Mouse (Mus musculus) heart, adult 8-10 months (tissue): ENCODE results near the gene 4930404N11Rik. TPM values are rescaled to one million over a fixed set of nuclear protein-coding genes. Genes with fewer than 3 reads are reported as not detected.
A peak's percentile ranks its signal among the peaks of the same experiment; 100 is the strongest.

ENCODE experiments used
- DNase-seq: peaks from one replicate; pipeline ENCODE4 v3.0.0; 2022; ENCODE audit warnings: low spot score
- total RNA-seq, 4 experiments: library from RNA; stranded (reverse); gene quantifications; 2 replicates each; pipeline ENCODE4 v1.2.4; 2022

Gene 4930404N11Rik
- total RNA-seq: under 1 TPM in 2 of 4 experiments, not detected in 2; 0.29 to 0.66 TPM

DNA sequence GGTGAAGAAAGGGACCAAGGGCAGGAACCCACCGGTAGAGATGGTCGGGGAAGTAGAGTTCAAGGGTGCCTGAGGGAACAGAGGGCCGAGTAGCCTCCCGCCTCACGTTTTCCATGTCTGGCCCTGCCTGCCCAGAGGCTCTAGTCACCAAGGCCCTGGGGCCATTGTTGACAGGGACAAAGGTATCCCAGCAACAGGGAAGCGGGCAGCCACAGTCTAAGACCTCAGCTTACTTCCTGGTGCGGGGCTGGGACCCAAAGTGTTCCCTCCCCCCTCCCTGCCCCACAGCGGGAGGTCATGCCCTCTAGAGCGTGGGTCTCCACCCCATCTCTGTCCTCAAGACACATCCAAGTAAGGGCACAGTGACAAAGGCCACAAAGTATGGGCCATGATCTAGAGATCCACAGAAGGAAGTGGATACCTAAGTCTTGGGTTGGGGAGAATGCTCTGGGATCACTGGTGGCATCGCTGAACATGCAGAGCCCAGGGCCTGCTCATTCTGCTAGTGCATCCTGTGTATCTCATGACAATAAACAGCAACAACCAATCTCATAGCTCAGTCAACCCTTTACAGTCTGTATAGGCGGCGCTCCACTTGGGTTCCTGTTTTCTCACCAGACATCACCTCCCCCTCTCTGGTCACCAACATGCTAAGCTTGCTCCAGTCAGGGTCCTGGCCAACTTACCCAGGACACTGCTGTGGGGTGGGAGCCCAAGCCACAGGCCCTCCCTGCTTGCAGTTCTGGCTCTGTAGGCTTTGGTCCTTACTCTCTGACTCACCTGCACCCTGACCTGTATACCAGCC lies at the start of gene 4930404N11Rik:
Gene 4930404N11Rik (minus strand): TSS at position 145 of the 805 bp plus-strand sequence.
- no peak for DNase-seq

DNA sequence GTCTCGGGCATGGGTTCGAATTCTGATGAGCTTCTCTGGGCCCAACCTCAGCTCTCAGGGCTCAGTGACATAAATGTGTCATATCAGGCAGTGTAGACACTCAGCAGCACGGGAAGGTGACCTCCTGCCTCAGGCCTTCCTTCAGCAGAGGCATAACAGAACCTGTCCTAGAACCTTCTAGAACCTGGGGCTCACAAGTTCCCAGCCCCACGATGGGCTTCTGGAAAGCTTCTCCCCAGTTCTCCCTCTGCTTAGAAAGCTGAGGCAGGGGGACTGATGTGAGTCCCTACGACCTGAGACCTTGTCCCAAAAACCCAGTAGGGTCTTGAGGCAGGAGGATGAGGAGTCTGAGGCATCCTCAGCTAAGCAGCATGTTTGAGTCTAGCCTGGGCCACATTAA lies 49.5 kb upstream of the 4930404N11Rik start:
- DNase-seq: no peak

DNA sequence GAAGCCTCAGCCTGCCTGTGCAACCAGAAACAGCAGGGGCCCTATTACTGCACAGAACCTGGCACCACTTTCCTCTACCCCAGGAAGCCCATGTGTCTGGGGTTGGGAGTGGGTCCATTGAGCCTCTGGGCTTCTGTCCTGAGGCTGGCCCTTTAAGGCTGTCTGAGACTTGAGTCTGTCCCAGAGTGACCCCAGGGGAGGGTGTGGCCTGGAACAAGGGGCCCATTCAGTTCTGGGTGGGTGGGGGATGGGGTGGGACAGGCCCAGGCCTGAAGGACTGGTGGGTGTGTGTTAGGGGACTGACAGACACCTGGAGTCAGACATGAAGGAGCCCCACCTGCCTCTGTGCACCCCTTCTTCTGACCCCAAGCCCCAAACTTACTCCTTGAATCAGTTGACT lies 49.1 kb upstream of the 4930404N11Rik start:
- DNase-seq: no peak

DNA sequence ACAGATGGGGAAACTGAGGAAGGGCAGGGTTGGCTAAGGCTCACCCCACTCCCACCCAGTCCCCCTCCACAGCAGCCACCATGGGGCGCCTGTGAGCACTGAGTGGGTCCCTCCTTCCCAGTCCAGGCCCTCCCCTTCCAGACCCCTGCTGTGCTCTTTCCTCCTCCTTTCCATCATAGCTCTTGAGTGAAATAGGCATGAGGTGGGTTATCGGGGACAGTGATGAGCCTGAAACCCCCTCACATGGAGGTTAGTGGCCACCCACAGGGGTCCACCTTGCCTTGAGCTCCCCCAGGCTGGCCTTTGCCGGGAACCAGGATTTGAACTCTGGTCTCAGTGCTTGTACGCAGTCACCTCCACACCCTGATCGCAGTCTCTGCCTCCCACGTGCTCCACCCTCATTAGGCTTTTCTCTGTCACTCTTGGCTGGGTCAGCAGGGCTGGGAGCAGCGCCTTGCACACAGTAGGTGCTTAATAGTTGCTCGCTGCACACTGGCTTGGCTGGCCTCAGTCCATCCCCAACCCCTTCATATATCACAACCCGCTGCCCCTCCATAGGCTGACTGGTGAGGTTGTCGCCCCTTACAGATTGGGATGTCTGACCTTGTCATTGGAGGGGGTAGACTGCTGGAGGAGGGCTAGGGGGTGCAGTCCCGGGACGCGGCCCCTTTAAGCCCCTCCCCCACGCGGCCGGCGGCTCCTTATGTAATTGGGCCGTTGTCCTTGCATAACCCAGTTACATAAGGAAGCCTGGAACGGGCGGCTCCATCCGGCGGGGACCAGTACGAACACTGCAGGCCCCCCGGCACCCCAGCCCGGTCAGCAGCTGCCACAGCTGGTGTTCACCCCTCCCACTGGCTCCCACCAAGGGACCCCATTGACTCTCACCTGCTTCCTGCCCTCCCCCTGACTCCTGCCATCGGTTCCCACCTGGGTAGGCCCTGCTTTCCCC lies 48.0 kb upstream of the 4930404N11Rik start:
- DNase-seq: peak; percentile 92

DNA sequence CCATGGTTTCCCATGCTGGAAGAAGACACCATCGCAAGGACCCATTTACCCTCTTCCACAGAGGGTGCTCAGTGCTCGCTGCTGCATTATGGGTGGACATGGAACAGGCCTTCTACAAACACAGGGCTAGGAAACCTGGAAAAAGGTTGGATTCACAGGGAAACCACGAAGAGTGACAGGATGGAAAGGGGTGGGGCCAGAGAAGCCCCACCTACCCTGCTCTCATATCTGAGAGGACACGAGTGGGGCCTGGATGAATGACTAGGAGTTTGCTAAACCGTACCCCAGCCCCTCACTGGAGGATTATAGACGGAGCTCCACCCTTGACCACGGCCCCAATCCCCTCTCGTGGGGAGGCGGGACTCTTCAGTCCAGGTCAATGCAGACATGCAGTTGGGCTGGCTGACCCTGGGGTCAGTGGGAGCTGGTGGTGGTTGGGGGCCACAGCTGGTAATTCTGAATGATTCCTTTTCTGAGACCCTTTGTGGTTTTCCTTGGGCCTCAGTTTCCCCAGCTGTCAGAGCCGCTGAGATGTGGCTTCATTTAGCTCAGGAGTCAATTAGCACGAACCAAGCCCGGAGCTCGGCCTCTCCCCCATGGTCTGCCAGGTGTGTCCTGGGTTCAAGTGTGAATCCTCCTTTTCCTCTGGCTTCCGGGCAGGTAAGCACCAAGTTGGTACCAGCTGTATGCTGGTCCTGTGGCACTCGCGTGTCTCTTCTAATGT lies 47.1 kb upstream of the 4930404N11Rik start:
- DNase-seq: no peak

DNA sequence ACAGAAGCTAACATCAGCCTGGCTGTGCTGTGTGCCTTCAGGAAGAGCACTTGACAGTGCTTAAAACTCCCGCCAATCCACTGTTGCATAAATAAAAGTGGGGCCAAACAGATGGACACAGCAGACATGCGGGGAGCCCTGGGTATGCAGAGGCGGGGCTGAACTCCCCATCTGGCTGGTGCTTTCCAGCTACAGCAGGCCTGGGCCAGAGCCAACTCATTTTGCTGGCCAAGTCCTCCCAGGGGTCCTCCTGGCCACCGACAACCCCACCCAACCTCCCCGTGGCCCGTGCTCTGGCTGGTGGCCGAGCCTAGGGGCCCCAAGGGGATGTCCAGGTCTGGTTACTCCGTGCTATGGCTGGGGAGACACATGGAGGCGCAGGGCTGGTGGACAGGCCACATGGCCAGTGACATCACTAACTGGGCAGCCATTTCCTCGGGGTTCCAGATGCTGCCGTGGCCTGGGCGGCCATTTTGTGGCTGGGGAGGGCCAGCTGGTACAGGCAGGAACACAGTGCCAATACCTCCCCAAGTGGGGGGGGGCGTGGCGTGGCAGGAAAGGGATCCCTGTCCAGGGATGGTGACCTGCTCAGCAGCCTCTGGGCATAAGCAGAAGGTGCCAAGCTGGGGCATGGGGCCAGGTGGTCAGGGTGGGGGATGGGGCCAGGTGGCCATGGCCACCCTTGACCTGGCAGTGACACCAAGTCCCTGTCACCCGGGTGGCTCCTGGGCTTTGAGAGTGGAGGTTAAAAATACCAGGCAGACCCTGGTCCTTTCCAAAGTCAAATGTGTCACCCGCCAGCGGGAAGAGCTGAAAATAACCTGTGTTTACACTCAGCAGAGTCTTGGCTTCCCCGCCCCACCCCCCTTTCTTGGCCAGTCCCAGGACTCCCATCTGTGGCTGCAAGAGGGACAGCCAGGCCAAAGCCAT lies 46.1 kb upstream of the 4930404N11Rik start:
- DNase-seq: peak; percentile 95

DNA sequence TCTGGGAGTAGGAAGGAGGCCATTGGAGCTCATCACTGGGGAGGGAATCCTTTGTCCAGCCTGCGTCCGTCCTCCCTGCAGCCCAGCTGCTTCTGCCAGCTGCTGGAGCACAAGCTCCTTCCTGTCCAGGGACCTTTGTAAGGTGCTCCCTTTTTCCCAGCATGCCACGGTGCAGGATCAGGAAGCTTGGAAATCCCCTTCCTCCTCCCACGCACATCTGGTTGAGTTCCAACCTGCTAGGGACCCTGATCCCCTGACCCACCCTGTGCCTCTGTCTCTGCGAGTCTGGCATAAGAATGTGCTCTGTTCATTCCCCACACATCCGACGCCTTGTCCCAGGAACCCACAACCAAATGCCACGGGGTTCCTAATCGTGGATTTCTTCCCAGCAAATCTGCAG lies 45.4 kb upstream of the 4930404N11Rik start:
- DNase-seq: peak; percentile 81

DNA sequence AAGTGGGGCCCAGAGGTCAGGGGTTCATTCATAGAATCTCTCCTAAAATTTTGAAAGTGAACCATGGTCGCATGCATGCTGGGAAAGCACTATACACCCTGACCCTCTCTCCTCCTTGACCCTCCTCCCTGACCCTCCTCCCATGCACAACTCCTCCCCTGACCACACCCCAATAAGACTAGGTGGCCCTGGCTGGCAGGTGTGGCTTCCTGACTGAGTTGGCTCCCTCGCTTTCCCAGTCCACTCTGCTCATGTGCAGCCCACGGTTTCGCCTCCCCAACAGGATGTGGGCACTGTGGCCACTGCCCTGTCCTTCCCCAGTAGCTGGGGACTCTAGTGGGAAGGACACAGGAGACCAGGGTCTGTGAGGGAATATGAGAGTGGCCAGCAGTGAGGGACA lies 44.7 kb upstream of the 4930404N11Rik start:
- no peak for DNase-seq

DNA sequence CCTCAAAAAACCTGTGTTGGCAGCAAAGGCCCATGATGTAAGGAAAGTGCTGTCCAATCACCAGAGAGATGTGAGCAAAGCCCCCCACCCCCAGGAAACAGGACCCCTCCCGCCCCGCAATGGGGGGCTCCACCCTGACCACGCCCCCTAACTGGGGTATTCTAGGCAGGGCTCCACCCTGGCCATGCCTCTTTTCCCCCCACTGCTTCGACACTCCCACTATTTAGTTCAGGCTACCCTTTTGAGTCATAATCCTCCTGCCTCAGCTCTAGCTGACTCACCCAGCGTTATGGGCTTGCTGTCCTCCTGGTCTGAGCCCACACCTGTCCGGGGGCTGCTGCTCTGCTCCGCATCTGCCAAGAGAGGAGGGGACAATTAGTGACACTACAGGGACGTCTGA lies 43.7 kb upstream of the 4930404N11Rik start:
- no peak for DNase-seq

DNA sequence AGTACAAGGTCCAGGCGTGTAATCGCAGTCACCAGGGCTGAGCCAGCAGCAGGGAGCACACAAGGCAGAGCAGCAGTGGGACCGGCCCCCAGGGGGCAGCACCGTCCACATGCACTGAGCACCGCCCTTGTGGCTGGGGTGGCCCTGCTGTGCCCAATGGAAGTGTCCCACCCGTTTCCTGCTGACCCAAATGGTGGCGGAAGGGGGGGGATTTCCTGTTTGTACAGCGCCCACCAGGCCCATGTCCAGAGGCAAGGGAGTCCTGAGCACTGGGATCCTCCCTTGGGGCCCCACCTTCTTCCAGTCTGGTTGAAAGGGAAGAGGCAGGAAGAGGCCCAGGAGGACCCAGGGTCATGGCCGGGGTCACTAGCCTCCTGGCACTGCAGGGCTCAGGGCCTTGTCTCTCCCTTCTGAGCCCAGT lies 43.3 kb upstream of the 4930404N11Rik start:
- peak; percentile 91 for DNase-seq

DNA sequence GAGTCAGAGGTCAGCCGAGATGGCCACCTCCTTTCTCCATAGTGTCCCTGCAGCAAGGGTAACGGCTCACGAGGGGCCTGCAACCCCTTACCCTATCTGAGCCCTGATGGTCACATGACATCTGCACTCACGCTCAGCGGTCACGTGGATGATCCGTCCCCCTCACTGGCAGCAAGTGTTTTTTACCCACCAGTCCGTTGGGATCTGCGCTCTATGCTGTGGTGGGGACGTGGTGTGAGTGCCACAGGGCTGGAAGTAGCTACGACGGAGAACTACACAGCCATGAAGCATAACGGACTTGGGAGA lies 42.8 kb upstream of the 4930404N11Rik start:
- no peak for DNase-seq

DNA sequence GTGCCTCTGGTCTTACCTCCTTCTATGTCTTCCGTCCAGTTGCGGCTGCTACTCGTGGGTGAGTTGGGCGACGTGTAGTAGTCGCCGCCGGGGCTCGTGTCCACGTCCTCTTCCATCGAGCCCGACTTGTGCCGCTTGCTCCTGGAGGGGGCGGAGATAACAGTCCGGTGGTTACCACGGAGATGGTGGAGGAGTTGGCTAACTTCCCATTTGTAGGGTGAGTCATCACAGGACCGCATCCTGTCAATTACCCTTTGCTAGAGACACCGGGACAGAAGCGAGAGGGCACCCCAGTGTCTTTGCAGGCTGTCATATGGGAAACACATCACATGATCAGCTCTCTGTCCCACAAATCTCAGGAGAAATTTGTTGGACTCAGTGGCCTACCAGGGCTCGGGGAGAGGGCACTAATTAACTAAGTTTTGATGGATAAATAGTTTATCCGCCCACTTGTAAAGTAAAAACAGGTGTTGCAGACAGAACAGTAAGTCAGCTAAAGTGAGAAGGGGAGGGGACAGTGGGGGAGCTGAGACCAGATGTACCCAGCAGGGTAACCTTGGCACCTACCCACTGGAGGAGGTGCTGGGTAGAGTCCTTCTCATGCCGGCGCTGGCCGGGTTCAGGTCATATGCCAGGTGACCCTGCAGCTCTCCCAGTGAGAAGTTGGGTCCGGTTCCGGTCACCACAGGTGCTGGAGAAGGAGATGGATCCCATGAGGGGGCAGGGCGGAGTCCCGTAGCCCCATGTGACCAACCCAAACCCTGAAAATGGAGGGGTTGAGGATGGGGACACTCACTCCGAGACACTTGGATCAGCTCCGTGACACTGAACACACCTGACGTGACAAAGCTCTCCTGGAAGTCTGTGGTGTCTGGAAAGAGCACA lies 42.2 kb upstream of the 4930404N11Rik start:
- peak; percentile 94 for DNase-seq

DNA sequence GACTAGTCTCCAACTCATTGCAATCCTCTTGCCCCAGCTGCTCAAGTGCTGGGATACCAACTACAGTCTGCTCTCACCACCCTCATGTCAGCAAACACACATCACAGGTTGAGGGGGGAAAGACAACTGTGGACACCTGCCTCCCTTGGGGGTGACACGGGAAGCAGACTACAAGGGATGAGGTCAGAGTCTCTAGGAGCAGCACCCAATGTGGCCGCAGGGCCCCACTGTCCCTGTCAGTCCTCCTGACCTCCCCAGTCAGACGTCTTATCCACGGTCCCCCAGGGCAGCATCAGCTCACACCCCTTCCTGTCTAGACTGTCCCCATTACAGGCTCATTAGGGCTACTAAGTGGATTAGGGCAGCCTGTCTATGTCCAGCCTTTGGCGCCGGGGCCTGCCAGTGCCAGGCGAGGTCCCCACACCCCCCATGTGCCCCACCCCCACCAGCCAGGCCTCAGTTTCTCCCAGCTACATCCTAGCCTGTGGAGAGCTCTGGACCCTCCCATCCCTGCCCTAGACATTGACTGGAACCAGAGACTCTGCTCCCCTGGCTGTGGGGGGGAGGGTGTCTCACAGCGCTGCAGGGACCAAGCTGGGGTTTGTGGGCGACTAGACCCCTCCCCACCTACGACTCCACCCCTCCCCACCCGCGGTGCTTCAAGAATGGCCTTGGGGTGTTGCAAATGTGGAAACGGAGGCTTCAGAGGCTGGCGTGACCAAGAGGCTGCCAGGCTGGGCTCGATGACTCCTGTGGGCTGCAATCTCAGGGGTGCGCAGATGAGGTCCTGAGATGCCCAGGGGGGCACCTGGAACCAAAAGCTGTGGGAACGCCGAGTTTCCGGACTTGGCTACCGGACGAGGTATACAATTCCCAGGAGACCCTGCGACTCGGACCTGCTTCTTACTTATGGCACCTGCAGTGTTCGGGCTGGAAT lies 41.2 kb upstream of the 4930404N11Rik start:
- DNase-seq: no peak

DNA sequence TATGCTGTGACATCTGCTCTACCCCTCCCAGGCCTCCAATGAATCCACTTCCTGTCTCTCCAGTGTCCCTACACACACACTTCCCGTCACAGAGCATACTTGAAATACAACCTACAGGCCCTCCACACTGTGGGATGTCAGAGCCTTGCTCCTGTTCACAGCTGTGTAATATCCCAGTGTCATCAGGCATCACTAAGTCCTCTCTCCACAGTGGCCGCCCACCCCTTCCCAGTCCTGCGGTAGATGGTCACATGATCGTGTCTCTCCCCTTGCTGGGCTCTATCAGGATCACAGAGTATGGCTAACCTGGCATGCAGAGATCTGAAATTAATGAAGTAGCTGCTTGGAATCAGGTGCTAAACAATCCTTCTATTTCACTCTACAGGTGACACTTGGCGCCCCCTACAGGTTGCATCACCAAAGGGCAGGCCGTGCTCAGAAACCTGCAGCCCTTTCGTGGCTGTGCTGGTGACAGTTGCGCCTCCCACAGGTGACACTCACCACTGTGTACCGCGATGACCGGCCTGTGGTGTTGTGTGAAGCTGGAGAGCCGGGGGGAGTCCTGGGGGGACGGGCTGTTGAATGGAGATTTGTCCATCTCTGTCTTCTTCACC lies 40.1 kb upstream of the 4930404N11Rik start:
- DNase-seq: no peak

DNA sequence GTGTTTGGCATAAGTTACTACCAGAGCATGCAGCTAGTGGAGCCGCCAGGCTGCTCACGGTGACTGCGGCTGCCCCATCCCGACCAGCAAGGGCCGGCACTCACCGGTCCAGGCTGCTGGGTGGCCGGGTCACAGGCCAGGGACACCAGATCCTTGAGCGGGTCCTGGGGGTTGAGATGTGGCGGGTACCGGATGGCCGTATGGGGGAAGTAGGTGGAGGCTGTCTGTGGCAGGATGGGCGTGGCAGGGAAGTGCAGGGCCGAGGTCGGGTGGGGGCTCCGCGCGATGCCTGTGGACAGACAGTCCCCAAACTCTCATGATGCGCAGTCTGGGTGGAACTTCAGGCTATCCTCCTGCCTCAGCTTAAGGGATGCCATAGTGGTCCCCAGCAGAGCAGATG lies 39.1 kb upstream of the 4930404N11Rik start:
- DNase-seq: no peak

DNA sequence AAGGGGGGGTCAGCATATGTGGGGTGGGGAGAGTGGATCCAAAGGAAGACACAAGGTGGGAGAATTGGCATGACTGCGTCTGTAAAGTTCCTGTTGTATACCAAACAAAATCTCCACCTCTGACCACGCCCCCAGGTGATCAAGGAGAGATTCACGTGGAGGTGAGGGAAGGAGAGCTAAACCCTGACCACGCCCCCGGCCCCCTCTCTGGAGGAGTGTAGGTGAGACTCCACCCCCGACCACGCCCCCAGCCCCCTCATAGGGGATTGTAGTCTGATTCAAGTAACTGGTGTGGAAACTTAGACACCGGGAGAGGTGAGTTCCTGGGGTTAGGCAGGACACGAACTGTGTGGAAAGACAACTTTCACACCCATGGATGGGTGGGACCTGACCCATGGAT lies 38.5 kb upstream of the 4930404N11Rik start:
- DNase-seq: no peak

DNA sequence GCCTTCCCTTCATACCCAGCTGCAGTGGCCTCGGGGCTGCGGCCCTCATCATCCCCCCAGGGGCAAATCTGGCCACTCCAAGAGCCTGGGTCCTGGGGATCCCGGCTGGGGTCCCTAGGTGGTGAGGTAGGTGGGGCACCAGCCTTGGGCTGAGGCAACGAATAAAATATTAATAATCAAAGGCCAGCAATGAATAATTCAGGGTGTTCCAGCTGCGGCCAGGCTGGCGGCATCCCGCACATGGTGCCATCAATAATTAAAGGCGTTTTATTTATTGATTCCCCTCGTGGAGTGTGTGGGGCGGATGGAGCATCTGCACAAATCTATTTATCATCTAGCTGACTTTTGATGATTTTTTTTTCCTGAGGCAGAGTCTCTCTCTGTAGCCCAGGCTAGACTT lies 37.9 kb upstream of the 4930404N11Rik start:
- no peak for DNase-seq

DNA sequence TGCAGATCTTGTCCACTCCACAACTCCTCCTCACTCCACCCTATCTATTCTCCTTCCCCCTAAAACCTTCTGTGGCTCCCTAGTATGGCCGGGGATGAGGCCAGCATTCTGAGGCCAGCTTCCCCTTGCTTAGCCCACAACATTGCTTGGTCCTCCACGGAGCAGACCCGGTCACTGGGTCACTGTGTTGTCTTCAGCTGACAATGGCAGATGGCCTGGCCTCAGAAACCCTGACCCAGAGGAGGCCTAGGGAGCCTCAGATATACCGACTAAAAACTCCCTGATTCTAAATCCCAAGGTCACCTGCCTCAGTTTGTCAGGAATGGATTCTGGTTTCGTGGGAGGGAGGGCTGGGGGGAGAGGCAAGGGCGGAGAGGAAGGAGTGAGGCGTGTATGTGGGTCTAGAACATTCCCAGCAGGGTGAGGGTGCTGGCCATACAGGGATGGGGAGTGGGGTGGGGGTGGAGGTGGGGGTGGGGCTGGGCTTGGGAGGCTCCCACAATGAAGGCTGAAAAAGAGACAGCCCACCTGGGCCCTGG lies 36.7 kb upstream of the 4930404N11Rik start:
- no peak for DNase-seq
